Mouse (Mus musculus) limb, embryonic 12.5 days (tissue): ENCODE measurements around the gene Krtap4-16. TPM values are rescaled to one million over a fixed set of nuclear protein-coding genes. Genes with fewer than 3 reads are reported as not detected.
"Not testable (repeated sequence)": the region's sequence is repeated elsewhere in the genome, so short reads cannot be mapped to it uniquely, and the experiment has no call there.

Experiments
- ATAC-seq: fragments of 200-750 bp; cut with Nextera tagmentation; 2 replicates; pipeline ENCODE4 v1.8.0; 2017; ENCODE audit warnings: low read depth, moderate TSS enrichment; ENCODE audit not compliant: insufficient number of reproducible peaks, insufficient read depth, low FRiP score, low TSS enrichment
- H3K27ac ChIP-seq: fragments of 300-500 bp; sonication (generic); 2 replicates; pipeline ENCODE4 v1.5.1; 2016; ENCODE audit warnings: mild to moderate bottlenecking, moderate library complexity
- H3K27me3 ChIP-seq: fragments of 300-500 bp; sonication (generic); 2 replicates; pipeline ENCODE4 v1.6.1; 2016; ENCODE audit warnings: mild to moderate bottlenecking, moderate library complexity
- H3K36me3 ChIP-seq: fragments of 300-500 bp; sonication (generic); 2 replicates; pipeline ENCODE4 v1.6.1; 2016; ENCODE audit warnings: mild to moderate bottlenecking, moderate library complexity
- H3K4me1 ChIP-seq: fragments of 300-500 bp; sonication (generic); replicated peaks from 2 replicates; pipeline ENCODE4 v1.6.1; 2016
- H3K4me2 ChIP-seq: fragments of 300-500 bp; sonication (generic); 2 replicates; pipeline ENCODE4 v1.6.1; 2016; ENCODE audit warnings: mild to moderate bottlenecking, moderate library complexity
- H3K4me3 ChIP-seq: fragments of 300-500 bp; sonication (generic); replicated peaks from 2 replicates; pipeline ENCODE4 v1.5.1; 2016; ENCODE audit warnings: mild to moderate bottlenecking
- H3K9ac ChIP-seq: fragments of 300-500 bp; sonication (generic); replicated peaks from 2 replicates; pipeline ENCODE4 v1.6.1; 2016; ENCODE audit warnings: mild to moderate bottlenecking, moderate library complexity
- H3K9me3 ChIP-seq: fragments of 300-500 bp; sonication (generic); 2 replicates; pipeline ENCODE4 v1.6.1; 2016; ENCODE audit warnings: mild to moderate bottlenecking, moderate library complexity
- WGBS: fragments of 180-500 bp; shearing (Covaris S2); methylation state at CpG from one replicate; pipeline ENCODE4 v1.1.7; 2016; 5-methylcytosine and 5-hydroxymethylcytosine counted together
- polyA plus RNA-seq: library from polyadenylated mRNA; unstranded; fragments of >200 nt; fragmentation: Nextera tagmentation; extraction: Ambion mirVana; gene quantifications from 2 replicates; pipeline ENCODE4 v1.2.1, GENCODE M21; 2016

Krtap4-16 gene
- polyA plus RNA-seq, 1 experiment from 2014 or later = not detected

- not testable (repeated sequence) for H3K4me1 ChIP-seq, ATAC-seq, H3K27me3 ChIP-seq, H3K4me3 ChIP-seq, H3K4me2 ChIP-seq, H3K36me3 ChIP-seq, H3K27ac ChIP-seq, H3K9ac ChIP-seq, H3K9me3 ChIP-seq
- WGBS = no CpG with 5 or more reads among the region's 1 CpGs
Observed at GRCm38 (mm10) chr11:99804346-99804745, 47.1 kb downstream of the Krtap4-16 start, which contains the start of gene Gm11554. TSS of gene Gm11554 (minus strand) at chr11:99804446.

Other genes with a start within 250 kb of the Krtap4-16 start
- gene Gm11938, start 248.3 kb downstream of the Krtap4-16 start, polyA plus RNA-seq = not detected in 2 replicates
- not detected in 2 replicates for gene Gm11937, start 241.4 kb downstream of the Krtap4-16 start, polyA plus RNA-seq
- gene Krtap2-4, start 236.8 kb downstream of the Krtap4-16 start, polyA plus RNA-seq = not detected in 2 replicates
- gene Gm11562, start 231.2 kb downstream of the Krtap4-16 start, polyA plus RNA-seq = not detected in 2 replicates
- not detected in 2 replicates for gene Krtap4-1, start 223.4 kb downstream of the Krtap4-16 start, polyA plus RNA-seq
- not detected in 2 replicates for gene Krtap4-2, start 216.5 kb downstream of the Krtap4-16 start, polyA plus RNA-seq
- not detected in 2 replicates for gene Krtap4-7, start 207.5 kb downstream of the Krtap4-16 start, polyA plus RNA-seq
- gene Gm11555, start 201.4 kb downstream of the Krtap4-16 start, polyA plus RNA-seq = not detected in 2 replicates
- gene Gm11563, start 192.6 kb downstream of the Krtap4-16 start, polyA plus RNA-seq = not detected in 2 replicates
- not detected in 2 replicates for gene Krtap4-6, start 185.6 kb downstream of the Krtap4-16 start, polyA plus RNA-seq
- gene Gm14190, start 160.9 kb downstream of the Krtap4-16 start, polyA plus RNA-seq = not detected in 2 replicates
- gene Gm14180, start 117.3 kb downstream of the Krtap4-16 start, polyA plus RNA-seq = not detected in 2 replicates
- not detected in 2 replicates for gene Gm11595, start 78.7 kb downstream of the Krtap4-16 start, polyA plus RNA-seq
- gene Krtap4-8, start 70.9 kb downstream of the Krtap4-16 start, polyA plus RNA-seq = not detected in 2 replicates
- not detected in 2 replicates for gene Krtap4-9, start 66.4 kb downstream of the Krtap4-16 start, polyA plus RNA-seq
- not detected in 2 replicates for gene Gm11596, start 58.1 kb downstream of the Krtap4-16 start, polyA plus RNA-seq
- gene Gm11569, start 52.7 kb downstream of the Krtap4-16 start, polyA plus RNA-seq = not detected in 2 replicates
- not detected in 2 replicates for gene Gm11554, start 47.2 kb downstream of the Krtap4-16 start, polyA plus RNA-seq
- gene Krtap4-13, start 41.7 kb downstream of the Krtap4-16 start, polyA plus RNA-seq = not detected in 2 replicates
- not detected in 2 replicates for gene Gm11564, start 35.9 kb downstream of the Krtap4-16 start, polyA plus RNA-seq
- gene 2300003K06Rik, start 13.5 kb downstream of the Krtap4-16 start, polyA plus RNA-seq = not detected in 2 replicates
- gene Gm11568, start 6.3 kb upstream of the Krtap4-16 start, polyA plus RNA-seq = not detected in 2 replicates
- not detected in 2 replicates for gene Gm11559, start 12.9 kb upstream of the Krtap4-16 start, polyA plus RNA-seq
- not detected in 2 replicates for gene Krtap9-1, start 21.8 kb upstream of the Krtap4-16 start, polyA plus RNA-seq
- not detected in 2 replicates for gene Gm11567, start 27.6 kb upstream of the Krtap4-16 start, polyA plus RNA-seq
- not detected in 2 replicates for gene Krtap31-1, start 56.3 kb upstream of the Krtap4-16 start, polyA plus RNA-seq
- gene Gm11565, start 63.1 kb upstream of the Krtap4-16 start, polyA plus RNA-seq = not detected in 2 replicates
- gene Krtap31-2, start 84.7 kb upstream of the Krtap4-16 start, polyA plus RNA-seq = not detected in 2 replicates
- gene Krtap9-5, start 96.9 kb upstream of the Krtap4-16 start, polyA plus RNA-seq = not detected in 2 replicates
- not detected in 2 replicates for gene Krtap29-1, start 127.4 kb upstream of the Krtap4-16 start, polyA plus RNA-seq
- gene Krtap16-1, start 135.0 kb upstream of the Krtap4-16 start, polyA plus RNA-seq = not detected in 2 replicates
- 1.4 and 1.9 TPM in 2 replicates for gene Krtap17-1, start 142.4 kb upstream of the Krtap4-16 start, polyA plus RNA-seq
- not detected in 2 replicates for gene Krt33a, start 164.6 kb upstream of the Krtap4-16 start, polyA plus RNA-seq
- gene Krt33b, start 178.3 kb upstream of the Krtap4-16 start, polyA plus RNA-seq = 0.18 and 0.27 TPM in 2 replicates
- not detected in 2 replicates for gene Krt34, start 189.9 kb upstream of the Krtap4-16 start, polyA plus RNA-seq
- not detected in 2 replicates for gene Krt31, start 198.9 kb upstream of the Krtap4-16 start, polyA plus RNA-seq
- not detected in 2 replicates for gene Krt32, start 236.6 kb upstream of the Krtap4-16 start, polyA plus RNA-seq
- gene Krt35, start 244.6 kb upstream of the Krtap4-16 start, polyA plus RNA-seq = 0.28 and 0.70 TPM in 2 replicates